13 mouse cellular contexts compared by ENCODE assay signal in the genomic region with DNA sequence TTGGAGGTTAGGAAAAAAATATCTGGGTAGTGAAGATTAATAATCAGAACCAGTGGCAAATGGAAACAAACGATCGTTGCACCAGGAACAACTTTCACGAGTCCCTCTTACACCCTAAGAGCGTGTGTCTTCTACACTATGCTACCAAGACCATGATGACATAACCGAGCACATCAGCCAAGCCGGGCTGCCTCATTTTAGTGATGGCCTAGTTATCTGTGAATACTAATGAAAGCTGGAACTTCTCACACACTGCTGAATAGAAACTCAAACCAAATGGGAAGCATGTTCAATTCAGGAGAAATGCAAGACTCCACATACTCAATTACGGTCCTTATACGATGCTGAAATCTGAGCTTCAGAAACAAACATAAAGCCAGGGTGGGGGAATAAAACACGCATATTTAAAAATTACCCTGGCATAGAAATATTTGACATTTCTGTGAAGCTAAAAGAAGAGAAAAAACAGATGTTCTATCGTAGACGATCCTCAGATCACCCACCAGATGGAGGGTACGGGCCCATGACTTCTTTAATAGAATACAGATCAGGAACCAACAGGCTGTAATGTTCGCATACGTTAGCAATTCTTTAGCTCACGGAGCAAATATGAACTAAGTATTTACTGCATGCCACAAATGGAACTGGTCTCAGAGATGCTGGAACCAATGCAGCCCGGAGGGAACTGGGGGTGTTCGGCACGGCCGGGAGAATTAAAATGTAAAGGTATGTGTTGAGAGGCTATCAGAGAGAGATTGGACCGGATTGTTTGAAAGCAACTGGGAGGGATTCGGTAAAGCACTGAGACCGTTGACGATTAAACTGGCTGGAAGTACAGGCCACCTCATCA.
DNase-seq lines count a peak whose midpoint lies in the region; ATAC-seq and TF ChIP-seq lines count a peak whose summit lies in the region.
"Had no signal": no experiment of that assay in that cellular context is flagged by ENCODE, and none has a peak within 500 bp of the region (broad histone marks: within the 10 kb centered on the region; RNA-seq: fewer than 3 reads in every experiment).

No protein-coding gene starts in this region.

- H3K4me1 ChIP-seq in hindbrain, embryonic 16.5 days (ENCODE audit: control insufficient read depth, insufficient read depth, low read depth, low read length), result peaks cover 4% of the 10 kb centered on the region; the same call in 1 of the 2 replicates
- H3K4me1 ChIP-seq in stomach, postnatal 0 days (replicated peaks; ENCODE audit: control insufficient read depth, insufficient read depth), result no peaks in the 10 kb centered on the region
- H3K4me1 ChIP-seq in kidney, adult 2 months (ENCODE audit: control insufficient read depth, insufficient read depth, low read length), result no peaks in the 10 kb centered on the region

- ATAC-seq in hindbrain, embryonic 16.5 days, result peak; percentile 37; the same call in 1 of the 2 replicates
- no peak for ATAC-seq in stomach, postnatal 0 days (ENCODE audit: low FRiP score, low TSS enrichment)
- ATAC-seq: intestine, embryonic 16.5 days had no signal

- H3K36me3 ChIP-seq in hindbrain, embryonic 16.5 days (ENCODE audit: control insufficient read depth, insufficient read depth, low read length), result no peaks in the 10 kb centered on the region
- no peaks in the 10 kb centered on the region for H3K36me3 ChIP-seq in stomach, postnatal 0 days (ENCODE audit: control insufficient read depth, insufficient read depth, low read length)
- H3K36me3 ChIP-seq in kidney, adult 2 months (ENCODE audit: control insufficient read depth, insufficient read depth, low read length), result no peaks in the 10 kb centered on the region

- no peaks in the 10 kb centered on the region for H3K27me3 ChIP-seq in hindbrain, embryonic 16.5 days (replicated peaks; ENCODE audit: control insufficient read depth, insufficient read depth, low read length)
- H3K27me3 ChIP-seq in stomach, postnatal 0 days (ENCODE audit: control insufficient read depth, insufficient read depth, low read length), result no peaks in the 10 kb centered on the region
- H3K27me3 ChIP-seq in kidney, adult 2 months (replicated peaks; ENCODE audit: control insufficient read depth, insufficient read depth, low read length), result no peaks in the 10 kb centered on the region; the same call in 1 of the 2 replicates
- H3K27me3 ChIP-seq: Patski had no signal

- TF ChIP-seq CTCF in gastrocnemius, adult 2 months (IDR thresholded peaks at IDR 0.05), result no peak
- no peak for TF ChIP-seq CTCF in stomach, postnatal 0 days (IDR thresholded peaks at IDR 0.05; ENCODE audit: low read depth)
- no peak for TF ChIP-seq CTCF in kidney, adult 2 months (conservative IDR thresholded peaks at IDR 0.05; ENCODE audit: insufficient read depth, insufficient read length, low read depth, low read length)

- WGBS in hindbrain, embryonic 16.5 days, result 63% methylated on average over 23 of the region's 23 CpGs
- WGBS in stomach, postnatal 0 days, result 65% methylated on average over 23 of the region's 23 CpGs
- 70% methylated on average over 23 of the region's 23 CpGs for WGBS in kidney, adult 2 months

- no peak for TF ChIP-seq EP300 in stomach, postnatal 0 days (optimal IDR thresholded peaks at IDR 0.05)

- H3K9ac ChIP-seq in hindbrain, embryonic 16.5 days (ENCODE audit: low read depth, low read length), result no peak overlapping the region
- H3K9ac ChIP-seq in stomach, postnatal 0 days (ENCODE audit: low read length), result no peak overlapping the region

- H3K4me3 ChIP-seq in gastrocnemius, adult 2 months, result peak overlapping the region; percentile 48
- H3K4me3 ChIP-seq in hindbrain, embryonic 16.5 days (ENCODE audit: low read length), result no peak overlapping the region
- H3K4me3 ChIP-seq in stomach, postnatal 0 days (ENCODE audit: low read depth, low read length), result no peak overlapping the region
- H3K4me3 ChIP-seq in kidney, adult 2 months (ENCODE audit: insufficient read depth, low read depth, low read length), result no peak overlapping the region
- H3K4me3 ChIP-seq: erythroblast, embryonic 14.5 days had no signal

- TF ChIP-seq POLR2A in kidney, adult 2 months (IDR thresholded peaks at IDR 0.05; ENCODE audit: low read depth, low read length), result no peak

- H3K4me2 ChIP-seq in hindbrain, embryonic 16.5 days (ENCODE audit: low read length), result 0 out of 2 replicates have a peak overlapping the region, but pooled peaks have one; percentile 19
- H3K4me2 ChIP-seq in stomach, postnatal 0 days (replicated peaks; ENCODE audit: low read depth), result peak overlapping the region; percentile 20; the same call in 1 of the 2 replicates

- peak overlapping the region; percentile 63 for H3K27ac ChIP-seq in gastrocnemius, adult 2 months
- no peak overlapping the region for H3K27ac ChIP-seq in hindbrain, embryonic 16.5 days (ENCODE audit: low read depth, low read length)
- H3K27ac ChIP-seq in stomach, postnatal 0 days (replicated peaks), result no peak overlapping the region
- no peak overlapping the region for H3K27ac ChIP-seq in kidney, adult 2 months (ENCODE audit: insufficient read depth, low read depth, low read length)

- H3K9me3 ChIP-seq in hindbrain, embryonic 16.5 days (ENCODE audit: control insufficient read depth, low read length), result no peaks in the 10 kb centered on the region
- H3K9me3 ChIP-seq in stomach, postnatal 0 days (ENCODE audit: control insufficient read depth, low read length), result no peaks in the 10 kb centered on the region

- peak; percentile 45 for DNase-seq in gastrocnemius, adult 2 months
- DNase-seq in gastrocnemius, postnatal 36 days, result no peak
- peak; percentile 10 for DNase-seq in urinary bladder, postnatal 14 days (ENCODE audit: low spot score)
- no peak for DNase-seq in urinary bladder, adult 2 months (ENCODE audit: low spot score)
- no peak for DNase-seq in stomach, postnatal 0 days (ENCODE audit: low spot score)
- no peak for DNase-seq in kidney, adult 2 months
- no peak for DNase-seq in embryo, embryonic 9.5 days (ENCODE audit: extremely low spot score)
- DNase-seq: lung, adult 18-20 months; thymus, adult 2 months had no signal

- intact Hi-C loops in gastrocnemius, adult 2 months (cut with DNase I), result no loop called here
- intact Hi-C loops in gastrocnemius, postnatal 36 days (cut with DNase I), result no loop called here

Comparison
In these comparisons a context has a peak if more than half of its experiments do, and no peak if none do; other contexts are left out.
1. DNase-seq: peak in gastrocnemius, adult 2 months (single experiment) and urinary bladder, postnatal 14 days (single experiment); none in gastrocnemius, postnatal 36 days (0 of 2), urinary bladder, adult 2 months (single experiment), stomach, postnatal 0 days (single experiment), kidney, adult 2 months (single experiment) and embryo, embryonic 9.5 days (single experiment).